Mouse (Mus musculus) kidney, postnatal 4 days (tissue): ENCODE measurements at regions not wholly inside any gene's neighbourhood (a gene's known extent, or its start where the extent isn't known, plus 50 kb on each side); places are given as distances from the start of the nearest gene placed in this dataset.

Experiments used
- DNase-seq, 2 experiments: peaks; one replicate each; pipeline ENCODE4 v3.0.0; 2021; ENCODE audit warnings: mixed read lengths in 2 of 2

DNA sequence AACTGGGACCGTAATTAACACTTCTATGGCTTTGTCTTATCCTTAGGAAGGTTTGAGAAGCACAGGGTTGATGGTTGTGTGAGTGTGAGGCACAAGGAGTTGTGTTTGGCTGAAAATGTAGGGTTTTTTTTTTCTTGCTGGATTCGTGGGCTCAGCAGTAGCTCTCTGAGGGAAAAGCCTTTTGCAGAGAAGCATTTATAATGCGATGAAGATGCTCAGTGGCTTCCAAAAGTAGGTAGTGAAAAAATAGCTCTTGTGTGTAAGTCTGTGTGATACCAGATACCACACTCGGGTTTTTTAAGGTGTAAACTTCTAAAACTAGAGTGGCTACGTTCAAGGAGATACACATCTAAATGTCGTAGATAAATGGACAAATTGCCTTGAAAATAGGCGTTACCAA is 149.1 kb upstream of the 4933402D24Rik start:
- DNase-seq: no peak

DNA sequence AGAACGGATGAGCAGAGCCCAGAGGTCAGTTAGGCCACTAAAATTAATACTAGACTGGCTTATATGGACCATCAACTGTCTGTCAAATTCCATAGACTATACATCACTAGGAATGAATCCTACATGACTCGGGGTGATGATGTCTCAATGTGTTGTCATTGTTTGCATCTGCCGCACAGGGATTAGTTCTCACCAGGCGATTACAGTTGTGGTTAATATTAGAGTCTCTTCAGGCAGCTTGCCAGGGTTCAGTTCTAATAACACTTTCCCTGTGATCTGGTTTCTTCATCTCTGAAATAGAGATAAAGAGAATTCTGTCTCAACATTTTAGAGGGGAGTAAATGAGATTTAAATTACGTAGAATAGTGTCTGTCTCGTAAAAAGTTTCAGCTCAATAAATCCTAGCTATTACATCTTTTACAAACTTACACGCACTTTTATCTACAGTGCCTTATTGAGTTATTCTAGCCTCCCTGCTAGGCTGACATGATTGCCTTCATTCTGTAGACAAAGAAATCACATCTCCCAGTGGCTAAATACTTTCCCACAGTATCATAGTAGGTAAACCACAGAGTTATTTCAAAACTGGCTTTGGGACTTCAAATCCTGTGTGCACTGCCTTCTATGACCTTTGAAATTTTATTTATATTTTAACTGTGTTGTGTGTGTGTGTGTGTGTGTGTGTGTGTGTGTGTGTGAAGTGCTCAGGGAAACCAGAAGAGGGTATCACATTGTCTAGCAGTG is 148.0 kb upstream of the 4933402D24Rik start:
- DNase-seq: no peak

DNA sequence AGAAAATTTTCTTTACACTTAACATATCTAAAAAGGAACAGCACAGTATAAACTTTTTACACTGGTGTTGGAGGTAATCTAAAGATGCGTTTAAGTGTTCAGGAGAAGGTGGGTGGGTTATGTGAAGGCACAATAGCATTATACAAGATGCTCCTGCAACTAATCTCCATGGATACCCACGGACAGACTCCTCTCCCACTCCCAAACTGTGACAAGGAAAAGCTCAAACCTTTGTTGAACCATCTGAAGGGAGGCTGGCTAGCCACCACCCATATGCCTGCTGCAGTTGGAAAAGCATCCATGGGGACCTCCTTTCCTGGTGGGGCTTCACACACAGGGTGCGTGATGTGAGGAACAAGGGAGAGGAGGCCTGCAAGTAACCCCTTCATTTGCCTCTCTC is 141.7 kb upstream of the 4933402D24Rik start:
- no peak for DNase-seq

DNA sequence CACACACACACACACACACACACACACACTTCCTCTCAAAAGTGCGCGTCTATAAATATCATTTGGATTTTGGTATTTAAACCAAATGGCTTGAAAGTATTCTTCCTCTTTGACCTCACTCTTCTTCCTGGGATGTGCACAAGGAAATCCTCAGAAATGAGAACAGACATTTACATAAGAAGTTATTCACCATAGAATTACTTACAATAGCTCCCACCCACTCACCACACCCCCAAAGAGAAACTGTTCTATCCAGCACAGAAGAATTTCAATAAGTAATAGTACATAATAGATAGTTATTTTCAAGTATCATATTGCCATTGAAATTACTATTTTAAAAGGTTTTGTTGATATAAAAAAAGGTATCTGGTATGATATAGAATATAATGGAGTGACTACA is 140.1 kb upstream of the 4933402D24Rik start:
- DNase-seq: no peak

DNA sequence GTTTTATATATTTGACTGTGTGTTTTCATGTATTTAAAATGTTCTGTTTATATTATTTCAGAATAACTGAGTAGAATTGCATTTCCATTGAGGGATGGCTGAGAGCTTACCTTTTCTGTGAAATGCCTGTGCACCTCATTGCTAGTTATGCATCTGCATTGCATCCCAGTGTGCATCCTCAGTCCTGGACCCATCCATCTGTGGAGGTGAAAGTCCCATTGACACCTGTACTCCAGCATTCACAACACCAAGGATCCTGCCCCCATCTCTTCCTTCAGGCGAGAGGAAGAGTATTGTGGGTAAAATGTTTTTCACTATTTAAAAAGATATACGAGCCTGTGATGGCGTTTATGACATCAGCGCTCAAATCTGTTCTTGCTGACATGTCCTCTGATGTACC is 134.6 kb upstream of the 4933402D24Rik start:
- DNase-seq: no peak

DNA sequence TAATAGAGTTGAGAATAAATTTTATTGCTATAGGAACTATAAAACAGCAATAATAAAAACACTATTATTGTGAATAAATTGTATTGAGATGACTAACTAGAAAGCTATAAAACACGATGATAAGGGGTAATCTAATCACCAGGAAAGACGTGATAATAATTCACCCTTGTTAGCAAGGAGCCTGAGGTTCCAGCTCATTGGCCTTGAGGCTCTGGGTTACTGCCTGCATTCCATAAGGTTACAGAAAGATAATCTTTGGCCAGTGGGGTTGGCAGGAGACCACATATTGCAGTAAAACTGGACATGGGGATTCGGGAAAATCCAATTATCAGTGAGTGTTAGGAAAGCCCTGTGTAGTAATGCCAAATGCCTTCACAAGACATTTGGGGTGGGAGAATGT is 134.1 kb upstream of the 4933402D24Rik start:
- peak; percentile 49 to 64 for DNase-seq

DNA sequence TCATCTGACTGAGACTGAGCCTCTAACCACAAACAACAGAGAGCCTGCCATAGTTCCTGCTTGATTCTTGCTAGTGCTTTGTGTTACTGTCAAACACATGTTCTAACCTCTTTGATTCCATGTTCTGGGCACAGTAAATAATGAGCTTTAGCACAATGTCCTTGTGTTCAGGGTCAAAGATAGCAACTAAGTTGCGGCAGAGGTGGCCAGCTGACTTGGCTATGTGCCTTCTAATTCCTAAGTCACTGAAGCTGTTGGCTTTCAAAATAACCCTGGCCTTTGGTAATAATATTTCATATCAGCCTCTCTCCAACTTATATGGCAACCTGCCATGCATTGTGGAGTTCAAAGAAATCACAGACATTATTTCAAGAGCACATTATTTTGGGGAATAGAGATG is 133.3 kb upstream of the 4933402D24Rik start:
- DNase-seq: peak; percentile 54 to 58

DNA sequence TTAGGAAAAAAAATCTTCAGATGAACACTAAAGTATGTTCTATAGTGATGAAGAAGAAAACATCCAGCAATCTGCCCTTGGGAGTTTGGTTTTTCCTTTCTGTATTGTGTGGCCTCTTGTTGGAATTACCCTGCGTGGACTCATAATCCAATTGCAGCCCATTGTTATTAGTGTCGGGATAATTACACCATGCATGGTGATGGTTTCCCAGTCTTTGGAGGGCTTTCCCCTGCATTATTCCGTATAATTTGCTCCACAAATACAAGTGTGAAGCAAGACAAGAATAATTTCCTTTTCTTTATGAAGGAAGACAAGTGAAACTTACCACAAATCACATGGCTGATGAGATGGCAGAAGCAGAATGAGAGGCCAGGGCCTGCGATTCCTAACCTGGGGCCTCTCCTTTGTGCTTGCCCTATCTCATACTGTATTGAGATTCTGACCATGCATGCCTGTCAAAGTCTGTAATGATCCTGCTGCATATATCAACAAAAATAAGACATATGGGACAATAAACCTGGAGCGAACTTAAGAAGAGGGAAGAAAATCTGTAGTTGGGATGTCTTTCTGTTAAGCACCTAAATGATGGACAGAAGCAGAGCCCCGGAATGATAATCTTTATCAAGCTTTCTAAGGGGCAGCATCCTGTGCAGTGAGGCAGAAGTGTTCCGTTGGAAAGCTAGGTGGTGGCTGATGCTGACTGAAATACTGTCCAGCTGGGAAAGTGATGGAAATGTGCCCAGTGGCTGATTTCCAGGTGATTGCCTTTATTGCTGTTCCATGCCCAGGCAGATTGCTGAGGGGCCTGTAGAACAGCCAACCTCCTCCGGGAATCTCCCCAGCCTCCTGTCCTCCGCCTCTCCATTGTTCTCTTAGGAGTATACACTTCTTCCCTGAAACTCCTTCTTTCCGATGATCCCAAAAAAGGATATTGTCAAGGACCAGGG is 130.8 kb upstream of the 4933402D24Rik start:
- DNase-seq: no peak

DNA sequence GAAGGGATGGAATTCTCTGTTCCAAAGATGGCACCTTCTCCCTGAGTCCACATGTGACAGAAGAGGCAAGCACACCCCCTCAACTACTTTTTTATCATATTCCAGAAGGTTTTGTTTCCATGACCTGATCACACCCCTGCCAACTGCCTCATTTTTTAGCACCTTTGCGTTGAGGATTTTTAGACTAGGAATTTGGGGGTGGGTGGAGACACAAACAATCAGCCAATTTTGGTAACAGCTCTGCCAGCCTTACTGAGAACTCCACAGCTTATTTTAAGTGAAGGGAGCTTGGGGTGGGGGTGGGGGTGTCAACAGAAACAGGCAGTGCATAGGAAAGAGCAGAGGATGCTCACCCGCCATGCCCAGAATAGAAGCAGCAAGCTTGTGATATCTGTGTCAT is 129.7 kb upstream of the 4933402D24Rik start:
- no peak for DNase-seq

DNA sequence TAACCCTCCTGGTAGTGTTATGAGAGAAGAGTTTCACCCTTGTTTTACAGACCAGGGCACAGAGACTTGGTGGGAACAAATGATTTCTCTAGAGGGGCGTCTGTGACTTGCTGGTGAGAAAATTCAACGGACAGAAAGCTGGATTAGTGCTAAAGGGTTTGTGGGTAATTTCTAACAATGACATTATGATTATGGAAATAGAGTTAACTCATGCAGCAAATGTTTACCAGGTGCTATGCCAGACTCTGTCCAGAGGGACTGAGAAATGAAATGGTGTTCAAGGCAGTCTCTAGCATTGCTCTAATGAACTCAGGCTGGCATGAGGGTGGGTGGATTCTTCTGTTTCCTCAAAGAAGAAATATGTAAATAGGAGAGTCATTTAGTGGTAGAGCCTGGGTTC is 128.5 kb upstream of the 4933402D24Rik start:
- no peak for DNase-seq

DNA sequence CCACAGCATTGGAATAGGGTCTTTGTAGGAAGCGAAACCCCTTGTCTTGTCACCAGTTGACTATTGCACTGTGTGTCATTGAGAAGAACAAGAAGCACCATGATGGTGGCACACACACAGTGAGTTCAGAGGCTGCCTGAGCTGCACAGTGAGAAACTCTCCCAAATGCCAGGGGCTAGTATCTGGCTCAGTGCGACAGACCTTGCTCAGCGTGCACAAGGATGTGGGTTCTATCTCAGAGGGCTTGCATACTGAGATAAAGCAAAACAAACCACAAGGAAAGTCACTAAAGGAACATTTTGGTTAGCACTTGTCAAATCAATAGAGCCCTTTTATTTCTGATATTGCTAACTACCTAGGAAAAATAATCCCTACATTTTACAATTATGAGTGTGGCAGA is 110.5 kb upstream of the 4933402D24Rik start:
- no peak for DNase-seq

DNA sequence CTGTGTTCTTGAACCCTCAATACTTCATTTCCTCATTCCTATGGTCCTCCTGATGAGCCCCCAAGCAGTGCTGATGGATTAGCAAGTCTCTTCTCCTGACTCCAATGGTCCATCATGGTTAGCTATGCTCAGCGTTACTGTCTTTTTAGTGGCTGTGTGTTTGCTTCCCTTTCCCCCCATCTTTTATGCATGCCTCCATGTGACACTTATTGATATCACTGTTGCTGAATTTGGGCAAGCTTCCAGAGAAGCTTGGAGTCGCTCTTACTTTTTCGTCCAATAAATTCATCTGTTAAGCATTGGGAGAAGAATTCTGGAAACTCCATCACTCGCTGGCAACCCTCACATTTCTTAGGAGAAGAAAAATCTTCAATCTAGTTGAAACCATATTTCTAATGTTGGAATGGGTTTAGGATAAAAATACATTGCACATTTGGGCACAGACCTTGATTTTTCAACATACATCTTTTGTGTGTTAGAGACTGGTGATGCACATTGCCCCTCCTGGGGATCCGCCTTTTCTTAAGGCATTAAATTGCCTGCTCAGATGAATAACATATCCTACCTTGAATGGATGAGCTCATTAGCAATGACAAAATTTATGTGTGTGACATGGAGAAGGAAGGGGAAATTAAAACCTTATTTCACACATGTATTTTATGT is 107.7 kb upstream of the 4933402D24Rik start:
- DNase-seq: no peak

DNA sequence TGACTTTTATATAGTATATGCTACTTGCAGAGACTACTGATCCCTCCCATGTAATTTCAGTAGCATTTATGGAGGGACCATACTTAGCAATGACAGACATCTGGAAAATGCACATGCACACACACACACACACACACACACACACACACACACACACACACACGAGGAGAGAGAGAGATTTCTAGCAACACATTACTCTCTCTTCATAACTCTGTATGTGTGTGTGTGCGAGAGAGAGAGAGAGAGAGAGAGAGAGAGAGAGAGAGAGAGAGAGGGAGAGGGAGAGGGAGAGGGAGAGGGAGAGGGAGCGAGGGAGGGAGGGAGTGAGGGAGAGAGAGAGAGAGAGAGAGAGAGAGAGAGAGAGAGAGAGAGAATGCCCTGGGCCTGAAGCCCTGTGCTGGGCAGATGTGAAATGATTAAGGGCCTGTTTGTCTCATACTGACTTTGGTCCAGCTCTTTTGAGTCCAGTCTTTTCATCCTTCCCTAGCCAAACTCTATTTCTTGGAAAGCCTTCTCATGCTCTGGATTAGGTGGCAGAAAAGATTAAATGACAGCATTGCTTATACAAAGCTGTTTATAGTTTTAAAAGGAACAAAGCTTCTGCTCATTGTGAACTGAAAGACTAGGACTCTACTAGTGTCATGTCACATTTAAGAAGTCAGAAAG is 106.4 kb upstream of the 4933402D24Rik start:
- DNase-seq: no peak

DNA sequence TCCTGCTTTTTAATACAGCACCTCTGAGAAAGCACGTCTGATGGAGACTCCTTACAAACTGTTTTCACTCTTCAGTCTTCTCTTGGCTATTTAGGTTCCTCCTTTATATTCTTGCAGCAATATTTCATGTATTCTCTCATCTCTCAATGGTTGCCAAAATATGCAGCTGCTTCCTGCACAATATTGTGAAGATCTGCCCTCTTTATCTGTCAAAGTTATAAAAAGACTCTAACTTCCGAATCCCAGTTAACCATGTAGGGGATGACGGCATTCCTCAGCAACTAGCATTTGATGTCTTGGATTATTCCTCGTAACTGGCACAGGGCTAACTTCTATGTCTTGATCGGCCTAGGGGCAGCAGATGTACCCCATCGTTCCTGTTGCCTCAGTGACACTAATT is 102.8 kb upstream of the 4933402D24Rik start:
- DNase-seq: peak in 1 of 2 experiments; percentile 8

DNA sequence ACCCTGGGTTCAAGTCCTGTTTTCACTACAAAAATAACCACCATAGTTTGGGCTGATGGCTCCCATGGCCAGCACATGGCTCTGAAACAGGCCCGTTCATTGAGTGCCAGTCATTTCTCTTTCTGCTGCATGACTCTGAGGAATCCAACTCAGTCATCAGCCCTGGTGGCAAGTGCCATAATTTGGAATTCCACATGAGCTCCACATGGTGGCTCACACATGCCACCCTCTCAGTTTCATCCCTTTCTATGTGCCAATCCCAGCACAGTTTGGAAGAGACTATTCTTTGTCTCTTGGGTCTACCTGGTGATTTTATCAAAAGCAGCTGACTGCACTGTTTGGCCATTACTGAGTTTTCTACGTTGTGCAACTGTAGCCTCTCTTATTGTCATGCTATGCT is 100.3 kb upstream of the 4933402D24Rik start:
- DNase-seq: no peak

DNA sequence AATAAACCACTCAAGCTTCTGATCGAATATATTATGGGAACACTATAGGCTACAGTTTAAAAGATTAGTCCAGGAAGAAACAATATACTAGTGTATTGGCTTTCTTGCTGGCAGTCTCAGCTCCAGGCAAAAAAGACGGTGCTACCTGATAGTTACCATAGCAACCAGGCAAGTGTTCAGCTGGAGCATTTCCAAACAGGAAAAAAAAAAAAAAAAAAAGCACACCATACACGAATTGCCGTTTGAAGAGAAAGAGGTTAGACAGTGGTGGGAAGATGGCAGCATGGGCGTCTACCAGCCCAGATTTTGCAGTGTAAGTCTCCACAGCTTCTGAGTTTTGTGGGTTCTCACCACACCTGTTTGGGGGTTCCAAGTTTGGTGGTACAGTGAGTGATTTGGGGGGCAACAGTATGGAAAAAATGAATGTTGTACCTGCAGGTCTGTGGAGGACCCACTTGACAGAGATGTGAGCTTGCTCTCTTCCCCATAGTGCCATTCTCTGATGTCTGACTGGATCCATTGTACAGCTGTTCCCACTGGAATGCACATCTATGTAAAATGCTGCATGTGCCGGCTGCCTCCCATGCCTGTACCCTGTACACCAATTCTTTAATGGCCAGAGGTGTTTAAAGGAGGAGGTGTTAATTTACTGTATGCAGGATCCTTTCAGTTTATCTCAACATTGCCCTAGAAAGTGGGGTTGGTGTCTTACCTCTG is 89.0 kb upstream of the 4933402D24Rik start:
- DNase-seq: no peak

DNA sequence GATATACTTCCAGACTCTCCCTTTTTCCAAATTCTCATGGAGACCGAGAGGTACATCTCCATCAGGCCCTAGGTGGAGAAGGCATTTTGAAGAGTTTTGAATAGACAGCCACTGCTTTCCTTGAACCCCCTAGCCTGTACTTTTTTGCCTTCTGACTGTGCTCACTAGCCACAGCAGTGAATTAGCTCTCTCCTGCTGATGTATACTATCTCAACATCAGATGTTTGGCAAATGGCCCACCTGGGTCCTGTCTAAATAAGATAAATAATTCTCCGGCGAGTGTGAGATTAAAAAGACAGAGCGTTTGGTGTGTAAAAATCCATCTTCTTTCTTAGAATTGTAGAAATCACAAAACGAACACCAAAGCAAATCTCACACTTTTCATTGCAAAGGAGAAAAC is 88.4 kb upstream of the 4933402D24Rik start:
- no peak for DNase-seq

DNA sequence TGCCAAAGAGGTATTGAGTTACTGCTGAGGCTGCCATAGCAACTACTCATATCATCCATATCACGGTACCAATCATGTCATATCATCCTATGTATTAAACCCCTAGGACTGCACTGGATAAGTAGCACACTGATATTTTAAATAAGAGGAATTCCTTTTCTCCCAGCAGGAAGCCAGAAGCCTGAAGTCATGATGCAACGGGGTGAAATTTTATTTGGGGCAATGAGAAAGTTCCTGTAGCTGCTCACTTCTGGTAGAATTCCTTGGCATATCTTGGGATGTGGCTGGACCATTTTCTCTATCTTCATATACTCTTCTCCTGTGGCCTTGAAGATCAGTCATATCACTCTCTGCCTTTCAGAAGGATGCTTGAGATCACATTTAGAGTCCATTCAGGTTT is 87.3 kb upstream of the 4933402D24Rik start:
- no peak for DNase-seq

DNA sequence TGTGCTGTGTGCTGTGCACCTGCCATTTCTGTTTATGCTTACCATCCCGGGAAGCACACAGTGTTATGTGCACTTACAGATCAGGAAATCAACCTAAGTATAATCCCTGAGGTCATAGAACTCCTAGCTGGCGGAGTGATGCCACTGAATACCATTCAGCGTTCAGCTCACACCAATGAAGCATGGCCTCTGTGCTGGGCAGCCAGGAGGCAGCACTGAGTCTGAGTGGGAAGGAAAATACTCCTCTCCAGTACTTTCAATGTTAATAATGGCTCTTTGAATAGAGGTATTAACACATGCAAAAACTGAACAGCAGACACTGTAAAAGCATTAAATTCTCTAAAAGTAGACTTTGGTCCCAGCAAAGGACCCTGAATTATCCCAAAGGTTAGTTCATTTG is 85.7 kb upstream of the 4933402D24Rik start:
- peak; percentile 21 to 25 for DNase-seq

DNA sequence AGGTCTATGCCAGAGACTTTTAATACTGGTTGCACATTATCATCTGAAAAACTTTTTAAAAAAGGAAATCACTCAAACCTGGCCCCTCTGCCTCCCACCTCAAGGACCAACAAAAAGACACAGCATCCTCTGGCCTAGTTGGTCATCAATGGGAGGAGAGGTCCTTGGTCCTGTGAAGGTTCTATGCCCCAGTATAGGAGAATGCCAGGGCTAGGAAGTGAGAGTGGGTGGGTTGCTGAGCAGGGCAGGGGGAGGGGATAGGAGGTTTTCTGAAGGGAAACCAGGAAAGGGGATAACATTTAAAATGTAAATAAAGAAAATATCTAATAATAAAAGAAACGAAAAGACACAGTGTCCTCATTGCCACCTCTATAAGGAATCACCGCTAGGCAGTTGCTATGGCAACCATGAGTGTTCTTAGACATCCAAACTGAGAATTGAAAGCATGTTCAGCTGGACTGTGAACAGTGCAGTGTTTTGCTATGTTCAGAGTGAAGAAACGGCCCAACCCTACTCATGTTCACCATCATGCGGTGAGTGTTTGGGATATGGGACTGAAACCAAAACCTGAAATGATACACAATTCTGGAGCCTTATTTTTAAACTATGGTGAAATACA is 82.5 kb upstream of the 4933402D24Rik start:
- DNase-seq: no peak

DNA sequence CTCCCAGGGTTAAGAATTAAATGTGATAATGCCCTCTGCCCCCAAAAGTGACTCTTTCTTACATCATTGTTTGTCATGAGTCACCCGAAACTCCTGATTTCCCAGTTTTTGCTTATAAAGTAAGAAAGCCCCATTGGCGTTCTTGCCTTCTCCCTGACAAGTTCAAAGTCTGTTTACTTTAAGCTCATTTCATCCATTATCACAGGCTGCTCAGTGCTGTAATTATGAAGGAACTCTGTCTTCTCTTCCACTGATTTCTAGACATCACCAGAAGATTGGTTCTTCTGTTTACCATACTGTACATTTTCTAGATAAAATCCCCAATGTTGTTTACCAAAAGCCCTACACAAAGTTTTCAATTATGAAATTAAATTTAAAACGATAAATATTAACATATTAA is 81.2 kb upstream of the 4933402D24Rik start:
- no peak for DNase-seq
